Mouse (Mus musculus): ENCODE data around the gene Ddrgk1. TPM values are rescaled to one million over a fixed set of nuclear protein-coding genes. Genes with fewer than 3 reads are reported as not detected.
"Not testable (repeated sequence)": the region's sequence is repeated elsewhere in the genome, so short reads cannot be mapped to it uniquely, and the experiment has no call there.

Gene Ddrgk1
- total RNA-seq, 4 experiments from 2014 or later = 106 to 118 (median 114) TPM

DNA sequence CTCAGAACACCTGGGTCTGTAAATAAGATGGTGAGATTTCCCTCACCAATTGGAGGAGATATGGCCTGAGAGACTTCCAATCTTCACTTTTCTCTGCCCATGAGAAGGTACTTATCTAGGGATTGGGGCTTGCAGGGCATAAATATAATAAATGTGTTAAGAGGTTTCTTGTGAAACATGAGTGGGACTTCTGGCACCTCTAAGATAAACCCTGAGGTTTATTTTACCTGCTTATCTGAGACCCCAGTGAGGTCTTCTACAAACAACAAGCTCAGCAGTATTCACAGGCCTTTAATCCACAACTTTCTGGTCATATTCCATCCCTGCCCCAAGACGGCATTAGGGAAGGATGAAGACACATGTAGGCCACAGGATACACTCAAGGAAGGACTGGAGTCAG, 10.7 kb downstream of the Ddrgk1 start:
- no peak for DNase-seq (ENCODE audit: low spot score in 2 of 2)

- no peak for DNase-seq (ENCODE audit: low spot score in 2 of 2)
Observed at GRCm38 (mm10) chr2:130653303-130653702, 11.2 kb downstream of the Ddrgk1 start.

DNA sequence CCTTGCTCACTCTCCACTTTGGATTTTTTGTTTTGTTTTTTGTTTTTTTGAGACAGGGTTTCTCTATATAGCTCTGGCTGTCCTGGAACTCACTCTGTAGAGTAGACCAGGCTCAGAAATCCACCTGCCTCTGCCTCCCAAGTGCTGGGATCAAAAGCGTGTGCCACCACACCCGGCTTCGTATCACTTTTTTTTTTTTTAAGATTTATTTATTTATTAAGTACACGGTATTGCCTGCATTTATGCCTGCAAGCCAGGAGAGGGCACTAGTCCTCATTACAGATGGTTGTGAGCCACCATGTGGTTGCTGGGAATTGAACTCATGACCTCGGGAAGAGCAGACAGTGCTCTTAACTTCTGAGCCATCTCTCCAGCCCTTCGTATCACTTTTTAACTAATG, 15.4 kb downstream of the Ddrgk1 start:
- not testable (repeated sequence) for DNase-seq (ENCODE audit: low spot score in 2 of 2)

DNA sequence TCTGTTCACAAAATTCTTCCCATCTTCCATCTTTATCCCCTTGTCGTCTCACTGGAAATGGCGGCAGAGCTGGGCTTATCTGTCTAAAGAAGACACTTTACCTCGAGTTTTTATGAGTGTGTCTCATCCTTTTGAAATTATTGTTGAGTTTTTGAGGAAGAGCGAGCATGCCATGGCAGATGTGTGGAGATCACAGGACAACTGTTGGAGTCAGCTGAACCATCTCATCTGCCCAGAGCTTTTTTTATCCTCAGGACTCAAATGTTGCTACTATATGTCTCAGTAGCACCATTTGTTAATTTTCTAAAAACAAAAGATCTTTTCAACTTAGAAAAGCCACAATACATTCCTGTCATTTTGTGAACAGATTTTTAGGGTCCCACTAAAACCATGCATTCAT, 19.3 kb downstream of the Ddrgk1 start:
- no peak for DNase-seq (ENCODE audit: low spot score in 2 of 2)

- peak; percentile 76 to 88 for DNase-seq (ENCODE audit: low spot score in 2 of 2)
Observed at GRCm38 (mm10) chr2:130642684-130643369, 21.6 kb downstream of the Ddrgk1 start, which contains the start of gene Lzts3. TSS of gene Lzts3 (minus strand) at chr2:130642803.

DNA sequence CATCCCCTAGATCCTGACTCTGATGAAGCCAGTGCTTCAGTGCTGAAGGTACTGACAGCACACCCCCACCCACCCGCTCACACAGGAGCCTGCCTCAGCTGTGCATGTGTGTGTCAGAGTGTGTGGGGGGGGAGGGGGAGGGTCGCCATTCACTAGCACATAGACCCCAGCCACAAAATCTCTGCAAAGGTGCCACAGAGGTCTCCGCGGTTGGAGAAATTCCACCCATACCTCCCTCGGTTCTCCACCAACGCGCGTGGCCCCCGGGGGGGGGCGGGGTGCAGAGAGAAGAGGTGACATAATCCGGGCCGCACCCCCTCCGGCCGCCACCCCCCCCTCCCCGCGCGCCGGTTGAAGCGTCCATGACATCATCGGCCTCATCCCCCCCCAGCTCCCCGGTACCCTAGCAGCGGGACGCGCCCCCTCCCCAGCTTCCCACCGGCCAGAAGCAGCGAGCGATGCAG, 22.2 kb downstream of the Ddrgk1 start:
- no peak for DNase-seq (ENCODE audit: low spot score in 2 of 2)

- no peak for DNase-seq (ENCODE audit: low spot score in 2 of 2)
Observed at GRCm38 (mm10) chr2:130641351-130642025, 23.0 kb downstream of the Ddrgk1 start.

DNA sequence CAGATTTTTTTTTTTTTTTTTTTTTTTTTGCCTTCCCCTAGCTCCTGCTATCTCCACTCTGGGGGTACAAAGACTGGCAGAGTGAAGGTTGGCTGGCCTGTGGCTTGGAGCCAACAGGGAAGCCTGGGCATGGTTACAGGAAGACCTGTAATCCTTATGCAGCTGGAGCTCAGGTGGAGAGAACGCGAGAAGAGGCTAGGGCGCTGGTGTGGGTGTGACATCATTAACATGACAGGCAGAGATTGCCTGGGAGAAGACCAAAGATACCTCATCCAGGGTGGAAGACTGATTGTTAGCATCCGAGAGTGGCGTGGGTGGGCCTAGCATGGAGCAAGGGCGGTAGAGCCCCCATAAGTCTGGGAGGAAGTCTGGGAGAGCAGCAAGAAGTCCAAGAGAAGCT, 25.2 kb downstream of the Ddrgk1 start:
- no peak for DNase-seq (ENCODE audit: low spot score in 2 of 2)

GRCm38 (mm10) chr2:130638101-130638611, 26.3 kb downstream of the Ddrgk1 start:
- no peak for DNase-seq (ENCODE audit: low spot score in 2 of 2)

- no peak for DNase-seq (ENCODE audit: low spot score in 2 of 2)
Observed at GRCm38 (mm10) chr2:130635847-130636246, 28.6 kb downstream of the Ddrgk1 start.

DNA sequence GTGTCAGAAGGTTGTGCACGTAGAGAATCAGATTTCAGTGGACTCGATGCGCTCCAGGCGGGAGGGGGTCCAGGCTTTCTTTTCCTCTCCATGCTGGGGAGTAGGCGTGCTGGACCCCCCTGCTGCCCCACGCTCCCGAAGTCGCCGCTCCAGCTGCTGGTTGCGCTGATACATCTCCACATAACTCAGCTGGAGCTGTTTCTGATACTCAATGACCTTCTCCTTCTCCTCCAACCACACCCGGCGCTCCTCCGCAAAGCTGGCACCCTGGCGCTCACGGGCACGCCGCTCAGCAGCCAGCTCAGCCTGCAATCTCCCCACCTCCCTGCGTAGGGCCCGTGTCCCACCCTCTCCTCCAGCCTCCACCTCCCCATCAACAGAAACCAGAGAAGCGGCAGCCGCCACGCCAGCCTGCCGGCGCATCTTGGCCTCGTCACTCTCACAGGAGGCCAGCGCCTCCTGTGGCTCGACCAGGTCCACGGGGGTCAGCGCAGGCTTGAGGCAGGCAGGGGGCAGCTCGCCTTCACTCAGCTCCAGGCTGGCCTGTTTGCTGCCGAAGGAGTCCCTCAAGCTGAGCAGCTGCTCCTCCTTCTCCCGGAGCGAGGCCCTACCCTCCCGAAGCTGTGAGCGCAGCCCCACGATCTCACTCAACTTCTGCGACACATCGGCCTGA, 29.6 kb downstream of the Ddrgk1 start:
- DNase-seq (ENCODE audit: low spot score in 2 of 2) = no peak

GRCm38 (mm10) chr2:130634006-130634738, 30.3 kb downstream of the Ddrgk1 start:
- DNase-seq (ENCODE audit: low spot score in 2 of 2) = no peak

GRCm38 (mm10) chr2:130632887-130633675, 31.4 kb downstream of the Ddrgk1 start:
- DNase-seq (ENCODE audit: low spot score in 2 of 2) = no peak

- DNase-seq (ENCODE audit: low spot score in 2 of 2) = peak in 1 of 2 experiments; percentile 50
Observed at GRCm38 (mm10) chr2:130632416-130632815, 32.0 kb downstream of the Ddrgk1 start.

GRCm38 (mm10) chr2:130629839-130630203, 34.6 kb downstream of the Ddrgk1 start, which contains the start of the genes Fastkd5 and Ubox5:
TSS of gene Fastkd5 (minus strand) at chr2:130630027.
TSS of gene Ubox5 (minus strand) at chr2:130630038.
- peak; percentile 83 to 96 for DNase-seq (ENCODE audit: low spot score in 2 of 2)

GRCm38 (mm10) chr2:130629080-130629838, 35.2 kb downstream of the Ddrgk1 start:
- DNase-seq (ENCODE audit: low spot score in 2 of 2) = no peak

GRCm38 (mm10) chr2:130628424-130628823, 36.0 kb downstream of the Ddrgk1 start:
- no peak for DNase-seq (ENCODE audit: low spot score in 2 of 2)

GRCm38 (mm10) chr2:130618972-130619371, 45.5 kb downstream of the Ddrgk1 start:
- DNase-seq (ENCODE audit: low spot score in 2 of 2) = no peak

DNA sequence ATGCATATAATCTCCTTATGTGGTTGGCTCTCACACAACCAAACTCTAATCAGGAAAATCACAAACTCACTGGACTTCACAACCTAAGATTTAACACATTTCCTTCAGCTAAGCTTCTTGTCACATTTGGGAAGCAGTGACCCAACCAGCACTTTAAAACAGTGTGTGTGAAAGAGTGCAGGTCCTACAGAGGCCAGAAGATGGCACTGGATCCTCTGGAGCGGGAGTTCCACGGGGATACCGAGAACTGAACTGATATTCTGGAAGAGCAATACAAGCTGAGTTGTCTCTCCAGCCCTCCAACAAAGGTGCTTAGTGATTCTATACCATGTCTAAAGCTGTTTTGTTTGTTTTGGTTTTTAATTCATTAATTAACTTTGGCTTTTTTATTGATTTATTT, 51.4 kb downstream of the Ddrgk1 start:
- no peak for DNase-seq (ENCODE audit: low spot score in 2 of 2)

Data from left cerebral cortex, adult 8-10 months (tissue).